Mouse (Mus musculus) liver, postnatal 0 days (tissue): ENCODE data around the gene Tnip3.
A peak's percentile ranks its signal among the peaks of the same experiment; 100 is the strongest.

ENCODE experiments used
- CTCF ChIP-seq: sonication (generic); IDR thresholded peaks from 2 replicates; pipeline ENCODE4 v1.5.1; 2016; ENCODE audit warnings: antibody characterized with exemption, low read depth
- EP300 ChIP-seq: IDR thresholded peaks from 2 replicates; pipeline ENCODE4 v1.6.1; 2016; ENCODE audit warnings: antibody characterized with exemption, low read depth, mild to moderate bottlenecking

GRCm38 (mm10) chr6:65615641-65616040, 90.5 kb downstream of the Tnip3 start:
- TF ChIP-seq CTCF = peak; percentile 21; the same call in 1 of the 2 replicates
- no peak for TF ChIP-seq EP300
